Mouse (Mus musculus): ENCODE data around the gene Adamts7.

The Adamts7 gene

GRCm38 (mm10) chr9:90232781-90233690 lies 70.2 kb downstream of the Adamts7 start:
- DNase-seq (ENCODE audit: extremely low read depth, low read depth, low spot score): peak; percentile 66

DNA sequence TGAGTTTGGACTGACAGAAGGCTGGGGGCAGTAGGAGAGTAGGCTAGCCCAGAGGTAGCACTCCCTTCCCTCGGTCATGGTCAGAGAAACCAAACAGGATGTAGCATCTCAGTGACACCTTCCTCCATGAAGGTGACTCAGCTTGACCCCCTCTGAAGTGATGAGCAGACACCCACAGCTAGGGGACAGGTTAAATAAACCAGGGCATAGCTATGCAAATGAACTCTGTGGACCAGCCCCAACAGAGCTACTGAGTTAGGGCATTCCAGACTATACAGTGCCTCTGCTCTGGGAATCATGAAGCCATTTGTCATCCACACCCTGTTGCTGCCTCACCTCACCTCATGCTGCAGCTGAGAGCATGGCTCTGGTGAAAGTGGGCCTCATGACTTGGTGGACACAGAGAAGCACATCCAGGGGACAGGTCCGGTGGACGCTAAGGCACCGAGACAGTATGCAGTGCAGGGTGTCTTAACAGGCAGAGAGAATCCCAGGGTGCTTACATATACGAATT lies 71.1 kb downstream of the Adamts7 start:
- DNase-seq (ENCODE audit: extremely low read depth, low read depth, low spot score): no peak

- DNase-seq (ENCODE audit: extremely low read depth, low read depth, low spot score): no peak
Observed at GRCm38 (mm10) chr9:90234786-90235185, 71.9 kb downstream of the Adamts7 start.

- no peak for DNase-seq (ENCODE audit: extremely low read depth, low read depth, low spot score)
Observed at GRCm38 (mm10) chr9:90235258-90235882, 72.5 kb downstream of the Adamts7 start.

- no peak for DNase-seq (ENCODE audit: extremely low read depth, low read depth, low spot score)
Observed at GRCm38 (mm10) chr9:90236817-90237216, 73.9 kb downstream of the Adamts7 start.

- no peak for DNase-seq (ENCODE audit: extremely low read depth, low read depth, low spot score)
Observed at GRCm38 (mm10) chr9:90237232-90238062, 74.6 kb downstream of the Adamts7 start.

- no peak for DNase-seq (ENCODE audit: extremely low read depth, low read depth, low spot score)
Observed at GRCm38 (mm10) chr9:90240560-90240959, 77.7 kb downstream of the Adamts7 start.

DNA sequence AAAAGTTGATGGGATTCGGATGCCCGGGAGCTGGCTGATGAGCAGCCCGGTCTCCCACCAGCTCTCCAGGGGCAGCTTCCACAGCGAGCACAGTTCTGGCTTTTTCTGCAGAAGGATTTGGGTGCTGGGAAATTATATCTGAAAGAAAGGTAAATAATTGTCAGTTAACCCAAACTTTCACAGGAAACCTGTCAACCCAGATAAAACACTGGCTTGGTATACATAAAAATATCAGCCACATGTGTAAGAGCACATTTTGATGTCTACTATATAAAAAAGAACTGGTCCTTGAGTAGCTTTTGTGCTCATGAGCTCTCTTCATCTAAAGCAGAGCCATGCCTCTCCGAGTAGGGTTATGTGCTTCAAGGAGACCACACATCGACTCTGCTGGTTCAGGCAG lies 78.2 kb downstream of the Adamts7 start:
- DNase-seq (ENCODE audit: extremely low read depth, low read depth, low spot score): no peak

- DNase-seq (ENCODE audit: extremely low read depth, low read depth, low spot score): no peak
Observed at GRCm38 (mm10) chr9:90241618-90242017, 78.7 kb downstream of the Adamts7 start.

GRCm38 (mm10) chr9:90242291-90242690 lies 79.4 kb downstream of the Adamts7 start:
- DNase-seq (ENCODE audit: extremely low read depth, low read depth, low spot score): no peak

DNA sequence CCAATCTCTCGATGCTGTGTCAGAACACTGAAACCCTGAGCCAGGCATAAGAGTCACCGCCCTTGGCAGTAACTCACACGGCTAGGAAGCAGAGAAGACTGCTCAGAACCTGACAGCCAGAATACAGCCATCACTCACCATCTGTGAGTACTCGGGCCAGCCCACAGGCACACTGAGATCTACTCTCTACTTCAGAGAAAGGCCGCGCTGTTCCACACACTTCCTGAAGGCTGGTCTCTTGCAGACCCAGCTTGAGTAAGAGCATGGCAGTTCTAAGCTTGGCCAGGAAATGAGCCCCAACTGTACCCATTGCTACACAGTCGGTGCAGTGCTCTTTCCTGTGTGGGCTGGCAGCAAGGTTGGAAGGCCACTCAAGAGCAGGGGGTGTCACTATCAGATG lies 80.0 kb downstream of the Adamts7 start:
- DNase-seq (ENCODE audit: extremely low read depth, low read depth, low spot score): no peak

DNA sequence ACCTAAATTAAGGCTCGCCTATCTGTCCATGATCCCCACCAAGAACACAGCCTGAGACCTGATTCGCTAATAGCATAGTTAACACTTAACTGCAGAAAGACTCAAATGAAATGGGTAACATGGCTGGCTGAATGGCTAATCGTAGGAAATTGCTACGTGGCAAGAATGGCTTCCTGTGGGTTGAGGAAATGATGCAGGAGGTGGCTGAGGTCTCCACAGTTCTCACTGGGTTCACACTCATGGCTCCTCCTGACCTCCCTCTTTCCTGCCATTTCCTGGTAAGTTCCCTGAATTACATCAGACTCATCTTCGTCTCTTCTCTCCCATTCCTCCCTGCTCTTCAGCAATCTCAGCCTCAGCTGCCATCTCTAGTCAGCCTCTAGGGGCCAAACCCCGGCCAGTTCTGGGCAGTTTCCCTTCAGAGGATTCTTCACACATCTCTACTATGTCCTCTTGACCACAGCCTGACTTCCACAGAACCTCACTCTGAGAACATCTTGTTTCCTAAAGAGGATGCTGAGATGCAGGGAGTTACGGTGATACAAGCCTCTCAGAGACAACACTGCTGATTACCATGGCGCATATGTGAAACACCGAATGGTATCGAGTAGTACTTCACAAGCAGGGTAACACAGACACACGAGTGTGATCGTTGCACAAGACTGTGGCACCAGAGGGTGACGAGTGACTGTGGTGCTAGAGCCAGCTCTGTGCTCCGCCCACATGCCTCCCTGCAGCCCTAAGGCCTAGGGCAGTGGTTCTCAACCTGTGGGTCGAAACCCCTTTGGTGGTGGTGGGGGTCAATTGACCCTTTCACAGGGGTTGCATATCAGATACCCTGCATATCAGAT lies 81.7 kb downstream of the Adamts7 start:
- DNase-seq (ENCODE audit: extremely low read depth, low read depth, low spot score): no peak

DNA sequence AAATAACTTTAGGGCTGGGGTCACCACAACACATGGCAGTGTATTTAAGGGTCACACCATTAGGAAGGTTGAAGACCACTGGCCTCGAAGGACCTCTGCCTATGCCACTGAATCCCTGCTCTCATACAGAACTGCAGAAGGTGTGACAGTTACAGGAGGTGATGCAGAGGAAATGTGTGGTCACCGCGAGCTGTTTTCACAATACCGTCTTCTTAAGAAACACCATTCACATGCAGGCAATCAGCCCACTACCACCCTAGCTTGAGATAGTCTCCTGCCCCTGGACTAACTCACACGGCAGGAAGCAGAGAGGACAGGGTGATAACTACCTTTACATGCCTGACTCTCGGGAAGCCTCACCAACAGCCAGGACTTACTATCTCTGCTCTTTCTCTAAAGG lies 82.3 kb downstream of the Adamts7 start:
- no peak for DNase-seq (ENCODE audit: extremely low read depth, low read depth, low spot score)

- no peak for DNase-seq (ENCODE audit: extremely low read depth, low read depth, low spot score)
Observed at GRCm38 (mm10) chr9:90245781-90246180, 82.9 kb downstream of the Adamts7 start.

GRCm38 (mm10) chr9:90247316-90247715 lies 84.4 kb downstream of the Adamts7 start:
- no peak for DNase-seq (ENCODE audit: extremely low read depth, low read depth, low spot score)

- no peak for DNase-seq (ENCODE audit: extremely low read depth, low read depth, low spot score)
Observed at GRCm38 (mm10) chr9:90248326-90248725, 85.5 kb downstream of the Adamts7 start.

DNA sequence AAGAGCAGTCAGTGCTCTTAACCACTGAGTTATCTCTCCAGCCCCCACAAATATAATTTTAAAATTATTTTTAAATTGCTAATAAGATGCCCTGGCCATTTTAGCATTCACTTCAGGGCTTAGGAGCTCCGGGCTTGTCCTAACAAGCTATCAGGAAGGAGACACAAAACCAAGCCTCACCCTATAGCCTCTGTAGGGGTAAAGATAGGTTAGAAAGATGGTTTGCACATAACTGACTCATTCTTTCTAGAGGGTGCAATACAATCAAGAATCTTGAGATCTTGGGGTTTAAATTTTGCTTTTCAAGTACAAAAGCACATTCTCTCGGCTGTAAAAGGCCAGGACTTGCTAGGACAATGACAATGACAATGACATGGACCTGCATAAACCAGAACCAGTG lies 86.2 kb downstream of the Adamts7 start:
- no peak for DNase-seq (ENCODE audit: extremely low read depth, low read depth, low spot score)

DNA sequence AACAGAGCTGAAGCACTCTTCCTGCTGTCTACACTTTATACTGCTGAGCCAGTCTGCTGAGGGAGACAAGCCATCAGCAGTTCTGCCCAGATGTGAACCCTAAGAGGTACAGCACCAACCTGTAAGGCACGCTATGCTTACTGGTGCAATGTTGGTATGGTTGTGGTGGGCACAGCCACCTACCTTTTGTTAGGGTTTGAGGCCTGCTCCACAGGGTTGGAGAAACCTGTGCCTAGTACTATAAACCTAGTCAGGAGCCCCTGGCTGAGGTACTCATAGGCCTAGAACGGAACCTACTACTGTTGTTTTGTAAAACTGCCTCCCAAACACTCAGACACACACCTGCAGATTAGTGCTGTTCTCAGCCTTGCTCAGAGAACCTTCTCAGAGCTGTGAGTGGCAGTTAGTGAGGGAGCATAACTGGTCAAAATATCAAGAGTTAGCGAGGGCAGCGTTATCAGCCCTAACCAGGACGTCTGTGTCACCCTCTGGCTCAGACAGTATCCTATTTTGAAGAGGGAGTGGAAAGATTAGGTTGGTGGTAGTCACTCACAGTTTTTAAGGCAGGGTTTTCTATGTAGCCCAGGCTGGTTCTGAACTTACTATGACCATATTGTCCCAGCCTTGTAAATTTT lies 87.4 kb downstream of the Adamts7 start:
- DNase-seq (ENCODE audit: extremely low read depth, low read depth, low spot score): no peak

GRCm38 (mm10) chr9:90250964-90251750 lies 88.3 kb downstream of the Adamts7 start:
- DNase-seq (ENCODE audit: extremely low read depth, low read depth, low spot score): no peak

Measured in fat pad, adult 2 months (tissue).